Mouse (Mus musculus): ENCODE measurements around the gene Gm7534. TPM values are rescaled to one million over a fixed set of nuclear protein-coding genes. Genes with fewer than 3 reads are reported as not detected.
"Not testable (repeated sequence)": the region's sequence is repeated elsewhere in the genome, so short reads cannot be mapped to it uniquely, and the experiment has no call there.

Gm7534 gene
- total RNA-seq, 2 experiments from 2014 or later, result not detected

- ATAC-seq (ENCODE audit: poor library complexity, severe bottlenecking), result no peak
Observed at GRCm38 (mm10) chr4:134149389-134149788, 53.4 kb downstream of the Gm7534 start.

GRCm38 (mm10) chr4:134144297-134144696 lies 58.5 kb downstream of the Gm7534 start:
- not testable (repeated sequence) for ATAC-seq (ENCODE audit: poor library complexity, severe bottlenecking)

Other genes with a start within 250 kb of the Gm7534 start
- 1,486 and 1,526 TPM in 2 replicates for gene Hmgn2, start 234.4 kb downstream of the Gm7534 start, total RNA-seq (2015)
- gene Hmgn2, start 234.4 kb downstream of the Gm7534 start, total RNA-seq (2017), result 700 and 725 TPM in 2 replicates
- 26.6 and 28.9 TPM in 2 replicates for gene Dhdds, start 202.1 kb downstream of the Gm7534 start, total RNA-seq (2015)
- gene Dhdds, start 202.1 kb downstream of the Gm7534 start, total RNA-seq (2017), result 17.9 and 24.0 TPM in 2 replicates
- 4.8 TPM in 2 replicates for gene Lin28a, start 184.2 kb downstream of the Gm7534 start, total RNA-seq (2015)
- gene Lin28a, start 184.2 kb downstream of the Gm7534 start, total RNA-seq (2017), result 30.8 and 36.5 TPM in 2 replicates
- 0.20 and 0.66 TPM in 2 replicates for gene Zfp683, start 149.2 kb downstream of the Gm7534 start, total RNA-seq (2015)
- gene Zfp683, start 149.2 kb downstream of the Gm7534 start, total RNA-seq (2017), result not detected in 2 replicates
- gene Crybg2, start 142.2 kb downstream of the Gm7534 start, total RNA-seq (2015), result 1.1 and 1.9 TPM in 2 replicates
- 0.04 and 0.15 TPM in 2 replicates for gene Crybg2, start 142.2 kb downstream of the Gm7534 start, total RNA-seq (2017)
- 2,426 and 2,524 TPM in 2 replicates for gene Cd52, start 107.9 kb downstream of the Gm7534 start, total RNA-seq (2015)
- 3,236 and 3,524 TPM in 2 replicates for gene Cd52, start 107.9 kb downstream of the Gm7534 start, total RNA-seq (2017)
- gene Ubxn11, start 100.4 kb downstream of the Gm7534 start, total RNA-seq (2015), result 0.89 and 1.8 TPM in 2 replicates
- 1.7 and 2.9 TPM in 2 replicates for gene Ubxn11, start 100.4 kb downstream of the Gm7534 start, total RNA-seq (2017)
- 1,305 and 1,385 TPM in 2 replicates for gene Sh3bgrl3, start 74.2 kb downstream of the Gm7534 start, total RNA-seq (2015)
- gene Sh3bgrl3, start 74.2 kb downstream of the Gm7534 start, total RNA-seq (2017), result 523 and 622 TPM in 2 replicates
- gene Cep85, start 15.9 kb downstream of the Gm7534 start, total RNA-seq (2015), result 11.4 and 20.6 TPM in 2 replicates
- 17.7 TPM in 2 replicates for gene Cep85, start 15.9 kb downstream of the Gm7534 start, total RNA-seq (2017)
- not detected in 2 replicates for gene Catsper4, start 24.4 kb upstream of the Gm7534 start, total RNA-seq (2015)
- not detected in 2 replicates for gene Catsper4, start 24.4 kb upstream of the Gm7534 start, total RNA-seq (2017)
- 0.11 TPM in 1 of 2 replicates, not detected in the other for gene Cnksr1, start 35.4 kb upstream of the Gm7534 start, total RNA-seq (2015)
- gene Cnksr1, start 35.4 kb upstream of the Gm7534 start, total RNA-seq (2017), result not detected in 2 replicates
- not detected in 2 replicates for gene E130218I03Rik, start 40.7 kb upstream of the Gm7534 start, total RNA-seq (2015)
- gene E130218I03Rik, start 40.7 kb upstream of the Gm7534 start, total RNA-seq (2017), result not detected in 2 replicates
- gene Zfp593, start 42.6 kb upstream of the Gm7534 start, total RNA-seq (2015), result 3.5 and 4.6 TPM in 2 replicates
- 3.8 and 5.9 TPM in 2 replicates for gene Zfp593, start 42.6 kb upstream of the Gm7534 start, total RNA-seq (2017)
- gene Gm30191, start 43.9 kb upstream of the Gm7534 start, total RNA-seq (2015), result not detected in 2 replicates
- gene Gm30191, start 43.9 kb upstream of the Gm7534 start, total RNA-seq (2017), result not detected in 2 replicates
- not detected in 2 replicates for gene Grrp1, start 51.1 kb upstream of the Gm7534 start, total RNA-seq (2015)
- not detected in 2 replicates for gene Grrp1, start 51.1 kb upstream of the Gm7534 start, total RNA-seq (2017)
- gene Pdik1l, start 84.9 kb upstream of the Gm7534 start, total RNA-seq (2015), result 21.2 and 21.5 TPM in 2 replicates
- 39.0 and 40.7 TPM in 2 replicates for gene Pdik1l, start 84.9 kb upstream of the Gm7534 start, total RNA-seq (2017)
- not detected in 2 replicates for gene Trim63, start 112.1 kb upstream of the Gm7534 start, total RNA-seq (2015)
- gene Trim63, start 112.1 kb upstream of the Gm7534 start, total RNA-seq (2017), result not detected in 2 replicates
- 0.11 and 0.18 TPM in 2 replicates for gene Slc30a2, start 140.2 kb upstream of the Gm7534 start, total RNA-seq (2015)
- gene Slc30a2, start 140.2 kb upstream of the Gm7534 start, total RNA-seq (2017), result 0.22 TPM in 1 of 2 replicates, not detected in the other
- 0.04 TPM in 1 of 2 replicates, not detected in the other for gene Extl1, start 180.8 kb upstream of the Gm7534 start, total RNA-seq (2015)
- not detected in 2 replicates for gene Extl1, start 180.8 kb upstream of the Gm7534 start, total RNA-seq (2017)
- gene Pafah2, start 193.3 kb upstream of the Gm7534 start, total RNA-seq (2015), result 4.6 and 5.9 TPM in 2 replicates
- gene Pafah2, start 193.3 kb upstream of the Gm7534 start, total RNA-seq (2017), result 5.5 and 6.3 TPM in 2 replicates